Mouse (Mus musculus): ENCODE measurements around the gene Il1r2. TPM values are rescaled to one million over a fixed set of nuclear protein-coding genes. Genes with fewer than 3 reads are reported as not detected.

Gene Il1r2
- polyA plus RNA-seq, 1 experiment = 0.83 TPM

GRCm38 (mm10) chr1:40156096-40156495 lies 82.2 kb downstream of the Il1r2 start:
- no peak overlapping the region for H3K27ac ChIP-seq (ENCODE audit: insufficient read depth, low read length)
- H3K4me3 ChIP-seq (ENCODE audit: insufficient read depth, low read length) = no peak overlapping the region
- no peak for TF ChIP-seq CTCF (IDR thresholded peaks at IDR 0.05; ENCODE audit: borderline replicate concordance, insufficient read depth, low read length)
- TF ChIP-seq POLR2A (IDR thresholded peaks at IDR 0.05; ENCODE audit: low read depth, low read length) = no peak
- H3K4me1 ChIP-seq (ENCODE audit: control insufficient read depth, insufficient read depth, low read length) = peaks cover 3% of the 10 kb centered on the region

- H3K4me3 ChIP-seq (ENCODE audit: insufficient read depth, low read length) = no peak overlapping the region
- TF ChIP-seq CTCF (IDR thresholded peaks at IDR 0.05; ENCODE audit: borderline replicate concordance, insufficient read depth, low read length) (no peak), POLR2A (IDR thresholded peaks at IDR 0.05; ENCODE audit: low read depth, low read length) (no peak)
- H3K27ac ChIP-seq (ENCODE audit: insufficient read depth, low read length) = no peak overlapping the region
- H3K4me1 ChIP-seq (ENCODE audit: control insufficient read depth, insufficient read depth, low read length) = no peaks in the 10 kb centered on the region
Observed at GRCm38 (mm10) chr1:40163329-40163917, 89.5 kb downstream of the Il1r2 start.

- H3K4me3 ChIP-seq (ENCODE audit: insufficient read depth, low read length) = no peak overlapping the region
- no peaks in the 10 kb centered on the region for H3K4me1 ChIP-seq (ENCODE audit: control insufficient read depth, insufficient read depth, low read length)
- no peak for TF ChIP-seq CTCF (IDR thresholded peaks at IDR 0.05; ENCODE audit: borderline replicate concordance, insufficient read depth, low read length)
- no peak for TF ChIP-seq POLR2A (IDR thresholded peaks at IDR 0.05; ENCODE audit: low read depth, low read length)
- H3K27ac ChIP-seq (ENCODE audit: insufficient read depth, low read length) = no peak overlapping the region
Observed at GRCm38 (mm10) chr1:40164331-40164730, 90.5 kb downstream of the Il1r2 start.

GRCm38 (mm10) chr1:40167585-40167984 lies 93.7 kb downstream of the Il1r2 start:
- TF ChIP-seq POLR2A (IDR thresholded peaks at IDR 0.05; ENCODE audit: low read depth, low read length) = no peak
- TF ChIP-seq CTCF (IDR thresholded peaks at IDR 0.05; ENCODE audit: borderline replicate concordance, insufficient read depth, low read length) = no peak
- no peak overlapping the region for H3K4me3 ChIP-seq (ENCODE audit: insufficient read depth, low read length)

GRCm38 (mm10) chr1:40171878-40172277 lies 98.0 kb downstream of the Il1r2 start:
- H3K4me3 ChIP-seq (ENCODE audit: insufficient read depth, low read length) = no peak overlapping the region
- TF ChIP-seq POLR2A (IDR thresholded peaks at IDR 0.05; ENCODE audit: low read depth, low read length) (no peak), CTCF (IDR thresholded peaks at IDR 0.05; ENCODE audit: borderline replicate concordance, insufficient read depth, low read length) (no peak)
- peak overlapping the region; percentile 77 for H3K27ac ChIP-seq (ENCODE audit: insufficient read depth, low read length)
- peaks cover 7% of the 10 kb centered on the region for H3K4me1 ChIP-seq (ENCODE audit: control insufficient read depth, insufficient read depth, low read length)

More at GRCm38 (mm10) chr1:40167585-40167984, 93.7 kb downstream of the Il1r2 start:
- Histone ChIP-seq H3K27ac (ENCODE audit: insufficient read depth, low read length) (no peak overlapping the region), H3K4me1 (ENCODE audit: control insufficient read depth, insufficient read depth, low read length) (no peaks in the 10 kb centered on the region)

- no peak for TF ChIP-seq CTCF (IDR thresholded peaks at IDR 0.05; ENCODE audit: borderline replicate concordance, insufficient read depth, low read length)
- Histone ChIP-seq H3K4me1 (ENCODE audit: control insufficient read depth, insufficient read depth, low read length) (peaks cover 10% of the 10 kb centered on the region), H3K4me3 (ENCODE audit: insufficient read depth, low read length) (no peak overlapping the region), H3K27ac (ENCODE audit: insufficient read depth, low read length) (peak overlapping the region; percentile 80)
Observed at GRCm38 (mm10) chr1:40174146-40174545, 100.3 kb downstream of the Il1r2 start.

Other genes with a start within 250 kb of the Il1r2 start
- 259 and 286 TPM in 2 replicates for gene Map4k4, start 173.2 kb upstream of the Il1r2 start, polyA plus RNA-seq (2011; ENCODE audit: insufficient read length, low read depth, missing spikeins)
- gene Il1r1, start 151.0 kb downstream of the Il1r2 start, polyA plus RNA-seq (2011; ENCODE audit: insufficient read length, low read depth, missing spikeins) = 45.8 and 72.2 TPM in 2 replicates

All from embryonic fibroblast, embryonic 13.5 days (primary cell).